Mouse (Mus musculus) lung, embryonic 16.5 days (tissue): ENCODE data around the gene Gm17387. TPM values are rescaled to one million over a fixed set of nuclear protein-coding genes. Genes with fewer than 3 reads are reported as not detected.
"Not testable (repeated sequence)": the region's sequence is repeated elsewhere in the genome, so short reads cannot be mapped to it uniquely, and the experiment has no call there.

ENCODE experiments used
- ATAC-seq: fragments of 200-750 bp; cut with Nextera tagmentation; 2 replicates; pipeline ENCODE4 v1.8.0; 2017; ENCODE audit warnings: low read depth, mild to moderate bottlenecking, moderate library complexity
- H3K27ac ChIP-seq: fragments of 300-500 bp; sonication (generic); 2 replicates; pipeline ENCODE4 v1.5.1; 2014; ENCODE audit warnings: mild to moderate bottlenecking, control low read depth, low read length
- H3K27me3 ChIP-seq: fragments of 300-500 bp; sonication (generic); 2 replicates; pipeline ENCODE4 v1.6.1; 2014; ENCODE audit warnings: low read depth, low read length, mixed read lengths; ENCODE audit not compliant: control insufficient read depth, insufficient read depth
- H3K36me3 ChIP-seq: fragments of 300-500 bp; sonication (generic); 2 replicates; pipeline ENCODE4 v1.6.1; 2014; ENCODE audit warnings: low read length; ENCODE audit not compliant: control insufficient read depth, insufficient read depth
- H3K4me1 ChIP-seq: fragments of 300-500 bp; sonication (generic); replicated peaks from 2 replicates; pipeline ENCODE4 v1.6.1; 2014; ENCODE audit warnings: low read length, mixed read lengths; ENCODE audit not compliant: control insufficient read depth, insufficient read depth
- H3K4me2 ChIP-seq: fragments of 300-500 bp; sonication (generic); 2 replicates; pipeline ENCODE4 v1.6.1; 2014; ENCODE audit warnings: low read depth, low read length, control low read depth
- H3K4me3 ChIP-seq: fragments of 300-500 bp; sonication (generic); 2 replicates; pipeline ENCODE4 v1.5.1; 2014; ENCODE audit warnings: mild to moderate bottlenecking, low read length, control low read depth
- H3K9ac ChIP-seq: fragments of 300-500 bp; sonication (generic); 2 replicates; pipeline ENCODE4 v1.6.1; 2014; ENCODE audit warnings: low read length, control low read depth
- H3K9me3 ChIP-seq: fragments of 300-500 bp; sonication (generic); 2 replicates; pipeline ENCODE4 v1.6.1; 2016; ENCODE audit warnings: low read length; ENCODE audit not compliant: control insufficient read depth
- WGBS: fragments of 180-500 bp; shearing (Covaris S2); extraction: QIAGEN DNeasy Blood & Tissue Kit; methylation state at CpG from one replicate; pipeline ENCODE4 v1.1.7; 2014; 5-methylcytosine and 5-hydroxymethylcytosine counted together
- polyA plus RNA-seq: library from polyadenylated mRNA; unstranded; fragments of >200 nt; fragmentation: Nextera tagmentation; extraction: Ambion mirVana; gene quantifications from 2 replicates; pipeline ENCODE4 v1.2.1, GENCODE M21; 2015

Gm17387 gene
- polyA plus RNA-seq, 1 experiment from 2014 or later = not detected

DNA sequence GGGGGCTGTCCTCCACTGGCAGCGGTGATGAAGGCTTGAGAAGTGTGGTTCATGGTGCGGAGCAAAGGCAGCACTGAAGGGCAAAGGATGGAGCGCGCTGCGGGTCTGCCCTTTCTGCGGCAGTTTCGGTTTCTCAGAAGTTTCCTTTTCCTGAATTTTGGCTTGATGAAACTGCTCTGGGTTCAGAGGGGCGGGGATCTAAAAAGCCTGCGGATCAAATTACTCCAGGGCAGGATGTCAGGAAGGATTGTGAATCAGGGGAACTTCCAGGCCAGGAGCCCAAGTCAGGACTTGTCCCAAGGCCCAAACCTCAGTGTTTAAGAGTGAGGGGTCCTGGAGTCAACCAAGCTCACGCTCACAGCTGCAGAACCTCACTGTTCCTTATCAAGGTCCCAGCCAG, 18.3 kb upstream of the Gm17387 start, which contains the start of gene Ifitm3:
Gene Ifitm3 (minus strand): TSS at position 178 of the 400 bp plus-strand sequence.
- H3K27me3 ChIP-seq = no peaks in the 10 kb centered on the region
- 3% methylated on average over 10 of the region's 10 CpGs for WGBS
- H3K4me1 ChIP-seq = peaks cover 11% of the 10 kb centered on the region
- peak within 1 kb of the TSS; percentile 47 for H3K4me3 ChIP-seq
- H3K27ac ChIP-seq = peak within 1 kb of the TSS; percentile 75
- H3K36me3 ChIP-seq = no peaks in the 10 kb centered on the region
- H3K9me3 ChIP-seq = no peaks in the 10 kb centered on the region; the same call in 1 of the 2 replicates
- ATAC-seq = peak; percentile 65
- H3K4me2 ChIP-seq = peak within 1 kb of the TSS; percentile 63
- H3K9ac ChIP-seq = peak within 1 kb of the TSS; percentile 58

DNA sequence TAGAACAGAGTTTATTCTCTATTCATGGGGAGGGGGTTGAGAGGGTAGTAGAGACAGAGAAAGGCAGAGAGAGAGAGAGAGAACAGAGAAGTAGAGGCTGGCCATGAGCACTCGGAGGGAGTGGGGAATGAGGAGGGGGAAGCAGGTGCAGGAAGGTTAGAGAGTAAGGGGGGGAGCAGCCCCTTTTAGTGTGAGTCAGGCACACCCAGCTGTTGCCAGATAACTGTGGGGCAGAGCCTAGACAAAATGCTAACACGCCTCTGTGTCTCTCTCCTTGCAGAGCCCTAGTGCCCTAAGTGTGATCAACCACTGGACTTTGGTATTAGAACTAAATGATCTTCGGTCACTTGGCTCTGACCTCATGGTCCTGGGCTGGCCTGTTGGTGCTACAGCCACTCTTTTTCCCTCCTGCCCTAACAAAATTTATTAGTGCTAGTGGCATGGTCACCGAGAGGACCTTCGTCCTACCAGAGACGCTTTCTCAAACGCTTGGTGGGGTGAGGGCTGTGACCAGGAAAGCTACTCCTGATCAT, 17.6 kb upstream of the Gm17387 start:
- Histone ChIP-seq H3K27me3 (no peaks in the 10 kb centered on the region), H3K9me3 (no peaks in the 10 kb centered on the region; the same call in 1 of the 2 replicates), H3K27ac (peak overlapping the region; percentile 75), H3K4me1 (peaks cover 11% of the 10 kb centered on the region), H3K4me2 (no peak overlapping the region), H3K36me3 (no peaks in the 10 kb centered on the region), H3K4me3 (no peak overlapping the region), H3K9ac (peak overlapping the region; percentile 56)
- 0 out of 2 replicates have a peak, but pooled peaks have one; percentile 3 for ATAC-seq
- WGBS = 84% methylated on average over 7 of the region's 7 CpGs

DNA sequence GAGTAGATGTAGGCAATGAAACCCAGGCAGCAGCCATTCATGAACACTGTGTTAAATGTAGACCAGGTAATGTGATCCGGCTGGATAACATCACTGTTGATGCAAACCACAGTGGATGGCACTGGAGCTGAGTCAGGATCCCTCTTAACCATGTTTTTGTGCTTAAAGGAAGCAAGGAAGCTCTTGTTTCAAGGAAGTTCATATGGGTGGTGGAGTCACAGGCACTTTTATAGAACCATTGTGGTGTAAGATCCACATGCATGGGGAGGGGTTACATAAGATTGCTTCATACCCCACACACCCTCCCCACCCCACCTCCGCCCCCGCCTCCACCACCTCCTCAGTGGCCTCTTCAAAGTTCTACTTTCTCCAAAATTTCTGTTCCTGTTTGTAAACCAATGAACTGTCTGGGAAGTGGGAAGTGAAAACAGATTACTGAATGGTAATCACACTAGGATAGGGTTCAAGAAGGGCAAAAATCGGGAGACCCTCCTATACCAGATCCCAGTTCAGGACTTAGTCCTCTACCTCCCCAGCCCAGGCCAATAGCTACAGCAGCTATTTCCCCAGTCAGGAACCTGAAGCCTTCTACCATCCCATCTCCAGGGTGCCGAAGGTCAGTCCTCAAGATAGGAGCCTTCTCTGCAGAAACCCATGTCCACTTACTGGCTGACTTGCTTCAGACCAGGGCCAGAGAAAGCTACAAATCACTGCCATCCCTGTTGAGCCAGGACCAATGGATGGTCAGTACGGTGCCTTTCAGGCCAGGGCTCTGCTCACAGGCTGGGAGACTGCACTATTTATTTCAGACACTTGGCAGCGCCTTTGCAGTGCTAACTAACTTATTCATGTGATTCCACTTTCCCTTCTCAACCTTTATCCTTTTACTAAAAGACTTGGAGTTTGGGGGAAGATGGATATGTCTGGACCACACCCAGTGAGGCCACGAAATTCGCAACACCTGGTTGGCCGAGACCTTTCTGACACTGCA, 11.9 kb upstream of the Gm17387 start:
- Histone ChIP-seq H3K9ac (no peak overlapping the region), H3K4me2 (no peak overlapping the region), H3K36me3 (no peaks in the 10 kb centered on the region), H3K4me1 (no peaks in the 10 kb centered on the region), H3K27me3 (no peaks in the 10 kb centered on the region), H3K4me3 (no peak overlapping the region), H3K27ac (no peak overlapping the region), H3K9me3 (no peaks in the 10 kb centered on the region; the same call in 1 of the 2 replicates)
- 82% methylated on average over 10 of the region's 10 CpGs for whole genome bisulfite sequencing
- no peak for ATAC-seq

DNA sequence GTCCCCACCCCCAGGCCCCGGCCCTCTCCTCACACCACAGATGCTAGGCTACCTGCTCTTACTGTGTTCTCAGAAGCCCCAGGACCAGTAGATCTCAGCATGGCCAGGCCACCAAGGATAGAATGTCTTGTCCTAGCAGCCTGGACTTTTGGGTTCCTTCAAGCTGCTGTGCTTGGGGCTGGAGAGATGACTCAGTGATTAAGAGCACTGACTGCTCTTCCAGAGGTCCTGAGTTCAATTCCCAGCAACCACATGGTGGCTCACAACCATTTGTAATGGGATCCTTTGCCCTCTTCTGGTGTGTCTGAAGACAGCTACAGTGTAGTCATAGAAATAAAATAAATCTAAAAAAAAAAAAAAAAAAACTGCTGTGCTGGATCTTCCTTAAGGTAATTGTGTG, 11.1 kb upstream of the Gm17387 start, which contains the start of gene Ifitm6:
Gene Ifitm6 (minus strand): TSS at position 101 of the 400 bp plus-strand sequence.
- H3K4me2 ChIP-seq, H3K36me3 ChIP-seq, H3K9me3 ChIP-seq, H3K4me3 ChIP-seq, H3K27me3 ChIP-seq, H3K4me1 ChIP-seq, ATAC-seq, H3K27ac ChIP-seq, H3K9ac ChIP-seq: not testable (repeated sequence)
- WGBS = 82% methylated on average over 1 of the region's 1 CpGs

DNA sequence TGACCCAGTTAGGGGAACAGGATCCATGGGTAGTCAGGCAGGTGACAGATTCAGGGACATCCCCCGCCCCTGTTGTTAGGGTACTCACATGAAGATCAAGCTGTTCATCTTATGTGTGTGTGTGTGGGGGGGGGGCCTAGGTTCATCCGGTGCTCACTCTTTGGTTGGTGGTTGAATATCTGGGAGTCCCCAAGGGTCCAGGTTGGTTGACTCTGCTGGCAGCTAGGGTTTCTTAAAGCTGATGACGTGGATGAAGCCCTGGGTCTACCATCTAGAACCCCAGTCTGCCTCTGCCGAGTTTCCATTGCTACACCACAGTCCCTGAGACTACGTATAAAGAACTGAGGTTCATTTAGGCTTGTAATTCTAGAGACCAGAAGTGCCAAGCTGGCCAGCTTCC, 9.9 kb upstream of the Gm17387 start:
- Histone ChIP-seq H3K9ac (no peak overlapping the region), H3K4me3 (no peak overlapping the region), H3K27me3 (no peaks in the 10 kb centered on the region), H3K4me1 (no peaks in the 10 kb centered on the region), H3K27ac (no peak overlapping the region), H3K9me3 (no peaks in the 10 kb centered on the region; the same call in 1 of the 2 replicates), H3K4me2 (no peak overlapping the region), H3K36me3 (no peaks in the 10 kb centered on the region)
- ATAC-seq = no peak
- 92% methylated on average over 5 of the region's 5 CpGs for WGBS

DNA sequence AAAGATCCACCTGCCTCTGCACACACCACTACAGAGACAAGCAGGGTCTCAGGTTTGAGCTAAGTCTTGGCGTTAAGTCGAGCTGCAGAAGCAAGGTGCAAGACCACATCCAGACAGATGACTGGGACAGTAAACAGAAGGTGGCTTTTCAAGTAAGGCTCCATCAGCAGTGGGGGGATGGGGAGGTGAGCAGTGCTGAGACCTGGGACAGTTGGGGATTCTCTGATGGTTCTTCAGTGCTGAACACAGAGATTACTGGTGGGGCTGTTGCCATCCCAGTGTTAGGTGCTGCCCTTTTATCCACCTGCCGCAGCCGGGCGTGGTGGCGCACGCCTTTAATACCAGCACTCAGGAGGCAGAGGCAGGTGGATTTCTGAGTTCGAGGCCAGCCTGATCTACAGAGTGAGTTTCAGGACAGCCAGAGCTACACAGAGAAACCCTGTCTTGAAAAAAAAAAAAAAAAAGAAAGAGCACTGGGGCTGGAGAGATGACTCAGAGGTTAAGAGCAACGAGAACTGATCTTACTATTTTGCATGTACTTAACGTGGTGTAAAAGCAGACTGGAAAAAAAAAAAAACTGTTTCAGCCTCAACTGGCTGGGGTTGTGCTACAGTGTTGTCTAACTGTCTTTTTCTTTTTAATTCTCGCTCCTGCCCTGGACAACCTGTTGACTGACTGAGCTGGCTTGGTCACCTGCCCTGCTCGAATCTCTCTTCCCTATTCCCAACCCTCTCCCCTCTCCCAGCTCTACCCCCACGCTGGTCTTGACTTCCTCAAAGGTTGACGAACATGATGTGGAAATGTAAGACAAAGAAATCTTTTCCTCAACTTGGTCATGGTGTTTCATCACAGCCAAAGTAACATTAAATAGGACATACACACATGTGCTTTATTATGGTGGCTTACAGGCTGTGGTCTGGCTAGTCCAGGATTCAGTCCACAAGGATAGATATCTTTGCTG, 7.2 kb upstream of the Gm17387 start:
- H3K4me2 ChIP-seq = no peak overlapping the region
- no peak overlapping the region for H3K27ac ChIP-seq
- no peaks in the 10 kb centered on the region for H3K9me3 ChIP-seq
- no peaks in the 10 kb centered on the region for H3K27me3 ChIP-seq
- H3K4me1 ChIP-seq = no peaks in the 10 kb centered on the region; the same call in 1 of the 2 replicates
- no peaks in the 10 kb centered on the region for H3K36me3 ChIP-seq
- H3K9ac ChIP-seq = no peak overlapping the region
- ATAC-seq = no peak
- no peak overlapping the region for H3K4me3 ChIP-seq
- 68% methylated on average over 14 of the region's 14 CpGs for WGBS

DNA sequence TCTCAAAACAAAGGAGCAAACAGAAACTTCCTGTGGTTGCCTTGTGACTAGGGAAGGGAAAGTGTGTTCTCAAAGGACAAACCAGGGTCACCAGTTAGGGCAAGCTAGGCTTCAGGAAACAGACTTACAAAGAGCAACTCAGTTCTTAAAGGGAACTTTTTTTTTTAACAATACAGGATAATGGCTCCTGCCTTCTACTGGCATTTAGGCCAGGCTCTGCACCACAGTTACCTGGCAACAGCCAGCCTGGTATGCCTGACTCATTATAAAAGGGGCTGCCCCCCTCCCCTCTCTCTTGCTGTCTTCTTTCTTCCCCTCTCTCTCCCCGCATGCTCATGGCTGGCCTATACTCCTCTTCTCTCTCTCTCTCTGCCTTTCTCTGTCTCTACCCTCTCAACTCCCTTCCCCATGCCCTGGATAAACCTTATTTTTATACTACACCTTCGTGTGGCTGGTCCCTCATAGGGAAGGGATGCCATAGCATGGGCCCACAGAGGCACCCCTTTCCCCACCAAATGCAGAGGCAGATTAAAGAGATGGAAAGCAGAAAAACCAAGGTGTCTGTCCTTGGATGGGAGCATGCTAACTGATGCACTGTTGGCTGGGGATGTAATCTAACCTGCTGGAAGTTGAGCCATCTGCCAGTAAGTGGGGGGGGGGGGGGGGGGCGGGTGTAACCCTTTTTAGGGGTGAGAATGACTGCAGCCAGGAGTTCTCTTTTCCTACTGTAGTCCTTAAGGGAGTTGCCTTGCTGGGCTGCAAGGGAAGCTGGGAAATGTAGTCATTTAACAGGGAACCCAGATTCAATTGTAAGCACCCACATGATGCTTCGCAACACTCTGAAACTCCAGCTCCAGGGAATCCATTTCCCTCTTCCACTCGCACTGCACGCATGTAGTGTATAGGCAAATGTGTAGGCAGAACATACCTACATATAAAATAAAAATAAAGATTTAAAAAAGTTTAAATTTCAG, 3.8 kb upstream of the Gm17387 start:
- H3K36me3 ChIP-seq = no peaks in the 10 kb centered on the region
- peak overlapping the region; percentile 33; the same call in 1 of the 2 replicates for H3K27ac ChIP-seq
- no peak overlapping the region for H3K4me2 ChIP-seq
- WGBS = 62% methylated on average over 5 of the region's 6 CpGs
- H3K9ac ChIP-seq = no peak overlapping the region
- no peaks in the 10 kb centered on the region for H3K9me3 ChIP-seq
- H3K27me3 ChIP-seq = no peaks in the 10 kb centered on the region
- no peak overlapping the region for H3K4me3 ChIP-seq
- ATAC-seq = no peak
- no peaks in the 10 kb centered on the region; the same call in 1 of the 2 replicates for H3K4me1 ChIP-seq
